ENCODE assay signal across 11 mouse cellular contexts in genomic region chr2:132111905-132112304, GRCm38 (mm10). TPM values are rescaled to one million over a fixed set of nuclear protein-coding genes. Genes with fewer than 3 reads are reported as not detected.
DNase-seq lines count a peak whose midpoint lies in the region; ATAC-seq and TF ChIP-seq lines count a peak whose summit lies in the region.
"Had no signal": no experiment of that assay in that cellular context is flagged by ENCODE, and none has a peak within 500 bp of the region (broad histone marks: within the 10 kb centered on the region; RNA-seq: fewer than 3 reads in every experiment).

No protein-coding gene starts in this region.

- no peak for DNase-seq in embryonic facial prominence, embryonic 10.5 days (ENCODE audit: low spot score)
- no peak for DNase-seq in heart, postnatal 10 days

- no peak overlapping the region for H3K9ac ChIP-seq in embryonic facial prominence, embryonic 13.5 days
- H3K9ac ChIP-seq in heart, embryonic 13.5 days: peak overlapping the region; percentile 26; the same call in 1 of the 2 replicates
- H3K9ac ChIP-seq: forebrain, embryonic 12.5 days; heart, embryonic 12.5 days; hindbrain, embryonic 12.5 days had no signal

- TF ChIP-seq CTCF in bone marrow macrophage, adult 2 months (IDR thresholded peaks at IDR 0.05; ENCODE audit: low read depth, low read length): no peak
- no peak for TF ChIP-seq CTCF in olfactory bulb, adult 2 months (IDR thresholded peaks at IDR 0.05; ENCODE audit: insufficient read depth, low read depth, low read length)

- 67% methylated on average over 2 of the region's 2 CpGs for WGBS in embryonic facial prominence, embryonic 13.5 days
- 60% methylated on average over 2 of the region's 2 CpGs for WGBS in embryonic facial prominence, embryonic 10.5 days
- 40% methylated on average over 2 of the region's 2 CpGs for WGBS in heart, embryonic 13.5 days
- WGBS in olfactory bulb, adult 2 months: 71% methylated on average over 2 of the region's 2 CpGs

- peaks cover 6% of the 10 kb centered on the region; the same call in 1 of the 2 replicates for H3K36me3 ChIP-seq in embryonic facial prominence, embryonic 13.5 days
- H3K36me3 ChIP-seq in embryonic facial prominence, embryonic 10.5 days (replicated peaks): no peaks in the 10 kb centered on the region
- peaks cover 8% of the 10 kb centered on the region for H3K36me3 ChIP-seq in heart, embryonic 13.5 days
- H3K36me3 ChIP-seq: forebrain, embryonic 12.5 days; hindbrain, embryonic 12.5 days had no signal

- ATAC-seq in embryonic facial prominence, embryonic 13.5 days (ENCODE audit: insufficient number of reproducible peaks, insufficient read depth, low FRiP score, low TSS enrichment, low read depth): no peak
- ATAC-seq in heart, embryonic 13.5 days (ENCODE audit: extremely low read depth, insufficient number of reproducible peaks, low FRiP score, low TSS enrichment): no peak
- no peak for ATAC-seq in megakaryocyte, adult 5-6 weeks (ENCODE audit: poor library complexity, severe bottlenecking)

- H3K4me3 ChIP-seq in embryonic facial prominence, embryonic 13.5 days: no peak overlapping the region
- no peak overlapping the region for H3K4me3 ChIP-seq in embryonic facial prominence, embryonic 10.5 days
- H3K4me3 ChIP-seq in heart, embryonic 13.5 days: no peak overlapping the region
- no peak overlapping the region for H3K4me3 ChIP-seq in bone marrow macrophage, adult 2 months (ENCODE audit: insufficient read depth, low read length)
- H3K4me3 ChIP-seq in olfactory bulb, adult 2 months (ENCODE audit: insufficient read depth, low read depth, low read length): no peak overlapping the region
- H3K4me3 ChIP-seq: forebrain, embryonic 12.5 days; heart, adult 2 months; heart, embryonic 12.5 days; hindbrain, embryonic 12.5 days had no signal

- no peak overlapping the region for H3K4me2 ChIP-seq in embryonic facial prominence, embryonic 13.5 days
- no peak overlapping the region for H3K4me2 ChIP-seq in heart, embryonic 13.5 days
- H3K4me2 ChIP-seq: forebrain, embryonic 12.5 days; heart, embryonic 12.5 days; hindbrain, embryonic 12.5 days had no signal

- H3K27ac ChIP-seq in embryonic facial prominence, embryonic 13.5 days: peak overlapping the region; percentile 7; the same call in 1 of the 2 replicates
- H3K27ac ChIP-seq in embryonic facial prominence, embryonic 10.5 days (replicated peaks): no peak overlapping the region
- no peak overlapping the region for H3K27ac ChIP-seq in heart, embryonic 13.5 days (replicated peaks)
- peak overlapping the region; percentile 64 for H3K27ac ChIP-seq in bone marrow macrophage, adult 2 months (ENCODE audit: insufficient read depth, low read depth, low read length)
- peak overlapping the region; percentile 16; the same call in 1 of the 2 replicates for H3K27ac ChIP-seq in olfactory bulb, adult 2 months (ENCODE audit: insufficient read depth, low read depth, low read length)
- H3K27ac ChIP-seq: forebrain, embryonic 12.5 days; hindbrain, embryonic 12.5 days had no signal

- intact Hi-C loops in heart, postnatal 10 days (cut with DNase I): loop anchor here (1.0 to 2.0 kb wide), 2 partner anchors 49 to 130 kb away; no protein-coding TSS in a partner anchor

- H3K27me3 ChIP-seq in embryonic facial prominence, embryonic 13.5 days: no peaks in the 10 kb centered on the region
- no peaks in the 10 kb centered on the region for H3K27me3 ChIP-seq in embryonic facial prominence, embryonic 10.5 days (replicated peaks; ENCODE audit: low read depth, poor library complexity, severe bottlenecking)
- H3K27me3 ChIP-seq in heart, embryonic 13.5 days (replicated peaks): no peaks in the 10 kb centered on the region
- H3K27me3 ChIP-seq: forebrain, embryonic 12.5 days; heart, embryonic 12.5 days; hindbrain, embryonic 12.5 days had no signal

- no peak for TF ChIP-seq POLR2A in bone marrow macrophage, adult 2 months (IDR thresholded peaks at IDR 0.05; ENCODE audit: borderline replicate concordance, low read depth, low read length)
- no peak for TF ChIP-seq POLR2A in olfactory bulb, adult 2 months (IDR thresholded peaks at IDR 0.05; ENCODE audit: insufficient read depth, low read depth, low read length)

- no peaks in the 10 kb centered on the region for H3K9me3 ChIP-seq in embryonic facial prominence, embryonic 13.5 days
- no peaks in the 10 kb centered on the region for H3K9me3 ChIP-seq in embryonic facial prominence, embryonic 10.5 days
- no peaks in the 10 kb centered on the region for H3K9me3 ChIP-seq in heart, embryonic 13.5 days
- H3K9me3 ChIP-seq: forebrain, embryonic 12.5 days; heart, embryonic 12.5 days; hindbrain, embryonic 12.5 days had no signal

- peaks cover 24% of the 10 kb centered on the region for H3K4me1 ChIP-seq in embryonic facial prominence, embryonic 13.5 days
- H3K4me1 ChIP-seq in embryonic facial prominence, embryonic 10.5 days: peaks cover 10% of the 10 kb centered on the region
- H3K4me1 ChIP-seq in heart, embryonic 13.5 days: peaks cover 41% of the 10 kb centered on the region
- peaks cover 72% of the 10 kb centered on the region for H3K4me1 ChIP-seq in bone marrow macrophage, adult 2 months (ENCODE audit: control insufficient read depth, insufficient read depth, low read length)
- peaks cover 44% of the 10 kb centered on the region for H3K4me1 ChIP-seq in olfactory bulb, adult 2 months (ENCODE audit: control insufficient read depth, insufficient read depth, low read length)

RNA-seq across cellular contexts. Expression of gene Slc23a2, which starts 33.0 kb away (rescaled TPM):
- 14.8 and 17.1 TPM in 2 replicates for polyA plus RNA-seq in embryonic facial prominence, embryonic 13.5 days (2015; fragmentation: Nextera tagmentation; extraction: Ambion mirVana)
- 8.8 and 8.9 TPM in 2 replicates for polyA plus RNA-seq in embryonic facial prominence, embryonic 10.5 days (2016; fragmentation: Nextera tagmentation; extraction: Ambion mirVana)
- polyA plus RNA-seq in heart, embryonic 13.5 days (2015; fragmentation: Nextera tagmentation; extraction: Ambion mirVana): 8.7 and 9.2 TPM in 2 replicates
- 10 to 100 TPM; 18.7 to 22.6 TPM for total RNA-seq in heart, postnatal 10 days (2021)
- 47.7 and 53.5 TPM in 2 replicates for polyA plus RNA-seq in bone marrow macrophage, adult 2 months (2012; ENCODE audit: insufficient read depth, insufficient read length, missing spikeins)
- not detected in 2 replicates for polyA plus RNA-seq in olfactory bulb, adult 2 months (2012; ENCODE audit: insufficient read depth, insufficient read length, low replicate concordance, missing spikeins)
- 9.5 and 11.4 TPM in 2 replicates for total RNA-seq in megakaryocyte, adult 5-6 weeks (2015)
- total RNA-seq in megakaryocyte, adult 5-6 weeks (2017): 10.7 and 14.6 TPM in 2 replicates

Comparison
In these comparisons a context has a peak if more than half of its experiments do, and no peak if none do; other contexts are left out.
1. H3K27ac ChIP-seq: peak in embryonic facial prominence, embryonic 13.5 days (single experiment), bone marrow macrophage, adult 2 months (single experiment) and olfactory bulb, adult 2 months (single experiment); none in embryonic facial prominence, embryonic 10.5 days (single experiment) and heart, embryonic 13.5 days (single experiment).